Mouse (Mus musculus) embryo, embryonic 10.5 days (tissue): ENCODE measurements around the gene Ifitm1.

Experiments used
- DNase-seq: peaks from one replicate; pipeline ENCODE4 v3.0.0-alpha.2; 2015; ENCODE audit warnings: low spot score

The Ifitm1 gene

DNA sequence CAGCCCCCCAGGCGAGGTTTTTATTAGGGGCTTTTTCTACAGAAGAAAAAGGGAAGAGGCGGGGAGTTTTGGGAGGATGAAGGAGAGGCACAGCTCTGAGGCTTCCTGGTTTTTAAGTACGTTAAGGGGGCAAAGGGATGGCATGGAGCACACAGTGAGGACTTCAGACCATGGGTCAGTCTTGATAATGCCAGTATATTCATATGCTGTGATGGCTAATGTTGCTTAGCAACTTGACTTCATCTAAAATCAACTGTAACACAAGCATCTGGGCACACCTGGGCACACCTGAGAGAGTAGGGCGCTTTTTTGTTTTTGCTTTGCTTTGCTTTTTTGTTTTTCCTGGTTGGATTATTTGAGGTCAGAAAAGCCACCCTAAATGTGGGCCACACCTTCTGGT is at the start of gene Ifitm1:
Gene Ifitm1, plus strand, starts transcription at position 301 of the 400 bp plus-strand sequence.
- DNase-seq, result no peak

DNA sequence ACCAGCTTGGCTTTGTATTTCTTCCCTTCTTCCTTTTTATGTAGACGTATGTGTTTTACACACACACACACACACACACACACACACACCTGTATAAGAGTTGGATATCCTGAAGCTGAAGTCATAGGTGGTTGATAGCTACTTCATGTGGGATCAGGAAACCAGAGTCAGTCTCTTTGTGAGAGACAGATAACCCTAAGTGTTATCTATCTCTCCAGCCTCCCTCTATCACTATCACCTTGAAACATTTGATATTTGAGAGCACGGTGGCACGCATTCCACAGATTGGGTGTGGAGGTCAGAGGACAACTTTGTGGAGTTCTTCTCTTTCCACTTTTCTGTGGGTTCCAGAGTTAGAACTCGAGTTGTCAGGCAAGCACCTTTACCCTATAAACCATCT is 47.1 kb upstream of the Ifitm1 start:
- DNase-seq, result no peak

DNA sequence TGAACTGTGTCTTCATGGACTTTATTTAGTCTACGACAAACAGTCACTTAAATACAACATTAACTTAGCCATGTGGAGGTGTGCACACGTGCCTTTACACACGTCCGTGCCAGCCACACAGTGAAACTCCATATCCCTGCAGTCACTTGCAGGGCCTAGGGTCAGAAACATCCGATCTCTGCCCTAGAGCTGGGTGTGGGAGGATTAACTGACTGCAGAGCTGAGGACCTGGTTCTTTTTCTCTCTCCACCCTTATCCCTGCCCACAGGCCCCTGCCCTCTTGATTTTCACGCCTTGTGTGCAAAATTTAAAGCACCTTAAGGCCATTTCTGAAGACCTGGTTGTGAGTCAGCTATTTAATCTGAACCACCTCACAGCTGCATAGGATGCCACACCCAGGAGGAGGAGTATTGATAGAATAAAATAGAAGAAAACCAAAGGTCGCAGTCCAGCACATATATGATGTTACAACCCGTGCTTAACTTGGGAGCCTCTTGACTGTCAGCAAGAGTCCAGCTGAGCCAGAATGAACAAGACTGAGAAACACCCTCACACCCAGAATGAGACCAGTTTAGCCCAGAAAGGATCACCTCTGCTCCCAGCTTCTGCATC is 46.5 kb upstream of the Ifitm1 start, which contains the start of gene Nlrp6:
Gene Nlrp6, plus strand, starts transcription at position 485 of the 612 bp plus-strand sequence.
- no peak for DNase-seq

DNA sequence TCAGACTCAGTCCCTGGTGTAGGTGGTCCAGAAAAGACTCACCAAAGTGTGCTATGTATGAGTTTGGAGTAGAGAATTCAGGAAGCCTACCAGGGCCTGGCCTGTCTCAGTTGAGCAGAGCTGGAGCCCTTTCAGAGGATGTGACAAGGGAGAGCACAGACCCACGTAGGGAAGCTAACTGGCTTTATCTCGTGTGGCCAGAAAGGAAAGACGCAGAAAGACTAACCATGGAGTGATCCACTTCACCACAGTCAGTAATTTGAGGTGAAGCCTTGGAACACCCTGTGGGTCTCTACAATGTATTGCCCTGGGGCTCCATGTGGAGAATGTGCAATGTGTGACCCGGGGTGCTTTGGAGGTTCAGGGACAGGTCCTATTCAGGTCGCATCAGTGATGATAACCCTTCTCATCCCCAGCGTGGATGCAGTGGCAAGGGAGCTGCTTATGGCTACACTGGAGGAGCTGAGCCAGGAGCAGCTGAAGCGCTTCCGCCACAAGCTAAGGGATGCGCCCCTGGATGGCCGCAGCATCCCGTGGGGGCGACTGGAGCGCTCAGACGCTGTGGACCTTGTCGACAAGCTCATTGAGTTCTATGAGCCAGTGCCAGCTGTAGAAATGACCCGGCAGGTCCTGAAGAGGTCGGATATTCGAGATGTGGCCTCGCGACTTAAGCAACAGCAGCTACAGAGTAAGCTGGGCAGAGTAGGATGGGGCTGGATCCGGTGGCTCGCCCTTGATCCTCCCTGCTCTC is 45.6 kb upstream of the Ifitm1 start:
- DNase-seq, result no peak

DNA sequence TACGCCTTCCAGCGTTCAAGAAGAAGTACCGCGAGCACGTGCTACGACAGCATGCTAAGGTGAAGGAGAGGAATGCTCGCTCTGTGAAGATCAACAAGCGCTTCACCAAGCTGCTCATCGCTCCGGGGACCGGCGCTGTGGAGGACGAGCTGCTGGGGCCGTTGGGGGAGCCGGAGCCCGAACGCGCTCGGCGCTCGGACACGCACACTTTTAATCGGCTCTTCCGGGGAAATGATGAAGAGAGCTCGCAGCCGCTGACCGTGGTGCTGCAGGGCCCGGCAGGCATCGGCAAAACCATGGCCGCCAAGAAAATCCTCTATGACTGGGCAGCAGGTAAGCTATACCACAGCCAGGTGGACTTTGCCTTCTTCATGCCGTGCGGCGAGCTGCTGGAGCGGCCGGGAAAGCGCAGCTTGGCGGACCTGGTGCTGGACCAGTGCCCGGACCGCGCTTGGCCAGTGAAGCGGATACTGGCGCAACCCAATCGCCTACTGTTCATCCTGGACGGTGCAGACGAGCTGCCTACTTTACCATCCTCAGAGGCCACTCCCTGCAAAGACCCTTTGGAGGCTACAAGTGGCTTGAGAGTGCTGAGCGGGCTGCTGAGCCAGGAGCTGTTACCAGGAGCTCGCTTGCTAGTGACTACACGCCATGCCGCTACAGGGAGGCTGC is 44.5 kb upstream of the Ifitm1 start:
- peak; percentile 53 for DNase-seq

DNA sequence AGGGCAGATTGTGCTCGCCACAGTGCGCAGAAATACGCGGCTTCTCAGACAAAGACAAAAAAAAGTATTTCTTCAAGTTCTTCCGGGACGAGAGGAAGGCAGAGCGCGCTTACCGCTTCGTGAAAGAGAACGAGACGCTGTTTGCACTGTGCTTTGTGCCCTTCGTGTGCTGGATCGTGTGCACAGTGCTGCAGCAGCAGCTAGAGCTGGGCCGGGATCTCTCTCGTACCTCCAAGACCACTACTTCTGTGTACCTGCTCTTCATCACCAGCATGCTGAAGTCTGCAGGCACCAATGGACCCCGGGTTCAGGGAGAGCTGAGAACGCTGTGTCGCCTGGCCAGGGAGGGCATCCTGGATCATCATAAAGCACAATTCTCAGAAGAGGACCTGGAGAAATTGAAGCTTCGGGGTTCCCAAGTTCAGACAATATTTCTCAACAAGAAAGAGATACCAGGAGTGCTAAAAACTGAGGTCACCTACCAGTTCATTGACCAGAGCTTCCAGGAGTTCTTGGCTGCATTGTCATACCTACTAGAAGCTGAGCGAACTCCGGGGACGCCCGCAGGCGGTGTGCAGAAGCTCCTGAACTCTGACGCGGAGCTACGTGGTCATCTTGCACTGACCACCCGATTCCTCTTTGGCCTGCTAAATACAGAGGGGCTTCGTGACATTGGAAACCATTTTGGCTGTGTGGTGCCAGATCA is 43.8 kb upstream of the Ifitm1 start:
- no peak for DNase-seq

DNA sequence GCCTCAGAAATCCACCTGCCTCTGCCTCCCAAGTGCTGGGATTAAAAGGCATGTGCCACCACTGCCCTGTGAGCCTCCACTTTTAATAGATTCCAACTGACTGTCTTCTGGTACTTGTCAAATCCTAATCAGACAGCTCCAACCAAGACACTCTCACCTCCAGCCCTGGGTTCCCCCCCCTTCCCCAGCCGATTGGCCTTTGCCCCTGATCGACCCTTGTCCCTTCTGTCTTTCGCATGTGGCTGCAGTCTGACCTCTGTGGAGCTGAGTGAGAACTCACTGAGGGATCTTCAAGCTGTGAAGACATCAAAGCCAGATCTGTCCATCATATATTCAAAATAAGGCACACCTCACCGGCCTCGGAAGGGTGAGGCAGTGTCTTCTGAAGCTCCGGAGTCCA is 39.8 kb upstream of the Ifitm1 start:
- DNase-seq, result no peak

DNA sequence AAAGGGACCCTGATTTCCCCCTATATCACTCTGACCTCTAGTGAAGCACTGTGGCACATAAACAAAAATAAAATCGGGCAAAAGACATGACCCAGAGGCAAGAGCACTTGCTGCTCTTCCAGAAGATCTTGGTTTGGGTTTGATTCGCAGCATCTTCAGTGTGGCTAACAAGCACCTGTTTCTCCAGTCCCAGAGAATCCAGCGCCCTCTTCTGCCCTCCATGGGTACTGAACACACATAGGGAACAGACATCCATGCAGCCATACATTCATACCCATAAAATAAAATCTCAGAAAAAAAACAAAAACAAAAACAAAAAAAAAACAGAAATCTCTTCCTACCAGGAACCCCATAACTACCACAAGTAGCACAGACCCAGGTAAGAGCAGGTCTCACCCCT is 28.6 kb upstream of the Ifitm1 start:
- peak; percentile 46 for DNase-seq

DNA sequence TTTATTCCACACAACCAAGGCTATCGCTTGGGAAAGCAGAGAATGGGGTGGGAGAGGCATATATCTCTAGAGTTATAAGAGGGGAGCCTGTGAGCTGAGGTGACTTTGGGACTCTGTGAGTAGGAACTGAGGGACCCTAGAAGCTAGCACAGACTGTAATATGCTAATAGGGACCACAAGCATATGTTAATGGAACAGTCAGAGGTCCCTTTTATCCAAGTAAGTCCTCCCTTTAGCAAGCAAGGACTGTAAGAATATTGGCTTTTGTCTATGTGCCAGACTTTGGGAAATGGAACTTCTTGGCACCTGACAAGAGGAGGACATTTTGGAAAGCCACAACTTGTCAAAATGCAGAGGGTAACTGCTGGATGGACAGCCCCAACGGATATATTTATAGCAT is 28.1 kb upstream of the Ifitm1 start:
- no peak for DNase-seq

DNA sequence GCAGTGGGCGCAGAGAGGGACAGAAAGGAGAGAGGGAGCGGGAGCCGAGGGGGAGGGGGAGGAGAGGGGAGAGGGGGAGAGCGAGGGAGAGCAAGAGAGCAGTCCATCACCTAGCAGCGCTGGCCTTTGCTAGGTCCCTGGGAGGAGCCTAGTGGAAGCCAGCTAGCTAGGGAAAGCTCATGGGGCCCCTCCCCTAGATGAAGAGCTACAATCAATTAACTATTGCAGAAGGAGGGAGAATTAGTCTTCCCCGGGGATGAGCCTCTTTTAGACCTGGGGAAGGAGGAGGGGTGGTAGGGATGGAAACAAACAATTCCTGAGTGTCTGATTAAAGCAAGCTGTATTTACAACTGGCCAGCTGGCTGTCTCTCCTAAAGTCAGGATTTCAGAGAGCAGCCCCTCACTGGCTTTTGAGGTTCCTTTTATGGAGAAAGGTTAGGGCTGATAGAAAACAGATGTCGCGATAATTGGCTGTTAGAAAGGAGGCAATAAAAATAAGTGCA is 27.3 kb upstream of the Ifitm1 start:
- peak; percentile 77 for DNase-seq

DNA sequence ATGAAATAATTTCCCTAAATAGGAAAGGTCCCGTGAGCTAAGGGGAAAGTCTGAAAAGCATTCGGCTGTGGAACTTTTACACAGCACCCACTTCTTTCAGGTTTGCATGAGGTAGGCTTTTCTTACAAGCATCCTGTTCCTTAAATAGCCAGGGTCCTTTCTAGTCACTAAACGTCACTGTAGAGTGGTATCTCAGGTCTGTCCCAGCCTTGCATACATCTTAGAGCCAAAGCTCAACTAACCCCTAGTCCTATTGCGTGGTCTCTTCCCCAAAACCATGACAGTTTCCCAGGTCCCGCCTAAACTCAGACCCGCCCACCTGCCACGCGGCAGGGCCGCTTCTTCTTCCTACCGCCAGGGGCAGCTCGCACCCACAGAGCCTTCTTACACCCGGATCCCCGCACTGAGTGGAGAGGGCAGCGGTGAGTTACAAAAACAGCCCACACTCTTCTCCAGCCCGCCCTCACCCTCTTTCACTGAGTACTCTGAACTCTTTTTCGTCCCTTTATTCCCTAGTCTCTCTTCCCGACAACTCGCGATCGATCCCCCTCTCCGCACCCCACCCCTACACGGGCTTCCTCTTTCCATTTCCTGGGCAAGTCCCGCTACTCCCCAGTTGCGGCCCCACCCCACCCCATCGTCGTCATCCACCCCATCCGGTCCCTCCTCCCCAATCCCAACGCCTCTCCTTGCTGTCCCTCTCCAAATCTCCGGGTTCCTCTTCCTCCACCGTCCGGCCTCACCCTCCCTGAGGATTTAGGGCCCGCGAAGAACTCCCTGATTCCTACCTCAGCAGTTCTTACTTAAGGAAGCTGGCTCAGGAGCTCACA is 25.6 kb upstream of the Ifitm1 start, which contains the start of gene Pgghg:
Gene Pgghg, plus strand, starts transcription at position 170 of the 830 bp plus-strand sequence.
- DNase-seq, result peak; percentile 91

DNA sequence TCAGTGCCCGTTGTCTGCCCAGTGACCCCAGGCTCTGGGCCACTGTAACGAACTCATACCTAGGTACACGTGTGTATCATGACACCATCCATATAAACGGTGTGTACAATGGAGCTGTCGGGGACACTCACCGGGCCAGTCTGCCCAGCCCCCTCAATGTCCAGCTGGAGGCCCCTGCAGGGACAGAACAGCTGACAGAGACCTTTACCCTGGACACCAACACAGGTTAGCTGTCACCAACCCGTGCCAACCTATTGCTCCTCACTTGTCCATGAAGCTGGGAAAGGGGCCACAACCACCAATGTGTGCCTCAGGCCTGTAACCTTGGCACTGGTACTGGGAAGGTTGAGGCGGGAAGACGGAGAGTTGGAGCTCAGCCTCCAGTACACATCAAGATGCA is 24.7 kb upstream of the Ifitm1 start:
- no peak for DNase-seq

DNA sequence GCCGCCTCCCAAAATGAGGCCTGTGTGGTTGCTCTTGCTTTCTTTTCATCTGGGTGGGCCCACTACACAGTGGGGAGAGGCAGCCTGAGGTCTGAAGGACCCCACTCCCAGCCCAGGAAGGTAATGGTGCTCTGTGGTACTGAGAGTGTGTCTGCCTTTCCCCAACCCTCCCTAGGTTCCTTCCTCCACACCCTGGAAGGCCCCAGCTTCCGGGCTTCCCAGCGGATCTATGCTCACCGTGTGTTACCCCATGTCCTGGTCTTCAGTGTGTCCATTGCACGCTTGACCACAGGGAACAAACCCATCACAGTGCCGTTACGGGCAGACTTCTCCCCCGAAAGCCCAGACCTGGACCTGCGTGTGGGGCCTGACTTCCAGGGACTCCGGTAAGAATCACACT is 24.2 kb upstream of the Ifitm1 start:
- no peak for DNase-seq

DNA sequence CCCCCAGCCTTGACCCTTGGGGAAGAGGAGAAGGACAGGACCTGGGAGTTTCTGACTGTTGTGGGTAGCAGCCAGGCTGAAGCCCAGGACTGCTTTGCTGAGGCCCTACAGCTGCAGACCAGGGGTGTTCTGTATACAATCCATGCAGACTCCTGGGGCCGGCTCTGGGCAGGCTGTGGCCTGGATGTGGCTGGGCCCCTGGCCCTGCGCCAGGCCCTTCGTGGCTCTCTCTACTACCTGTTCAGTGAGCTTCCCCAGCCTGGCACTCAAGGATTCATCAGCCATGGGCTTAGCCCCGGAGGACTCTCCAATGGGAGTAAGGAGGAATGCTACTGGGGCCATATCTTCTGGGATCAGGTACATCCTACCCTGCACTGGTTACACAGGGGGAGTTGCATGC is 23.7 kb upstream of the Ifitm1 start:
- DNase-seq, result no peak

DNA sequence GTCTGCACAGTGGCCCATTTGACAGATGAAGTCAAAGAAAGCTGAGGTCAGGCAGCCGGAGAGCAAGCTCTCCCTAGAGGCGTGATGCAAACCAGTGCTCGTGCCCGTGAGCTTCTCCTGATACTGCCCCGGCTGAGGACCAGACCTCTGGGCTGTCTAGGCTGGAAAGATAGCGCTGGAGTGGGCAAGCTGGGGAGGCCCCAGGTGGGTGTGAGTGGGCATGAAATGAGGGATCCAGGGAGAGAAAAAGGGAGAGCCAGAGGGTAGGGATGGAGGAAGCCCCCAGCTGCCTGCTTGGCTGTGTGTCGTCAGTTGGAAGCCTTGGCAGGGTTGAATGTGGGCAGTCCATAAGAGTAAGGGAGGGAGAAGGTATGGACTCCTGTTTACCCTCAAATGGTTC is 22.8 kb upstream of the Ifitm1 start:
- no peak for DNase-seq

DNA sequence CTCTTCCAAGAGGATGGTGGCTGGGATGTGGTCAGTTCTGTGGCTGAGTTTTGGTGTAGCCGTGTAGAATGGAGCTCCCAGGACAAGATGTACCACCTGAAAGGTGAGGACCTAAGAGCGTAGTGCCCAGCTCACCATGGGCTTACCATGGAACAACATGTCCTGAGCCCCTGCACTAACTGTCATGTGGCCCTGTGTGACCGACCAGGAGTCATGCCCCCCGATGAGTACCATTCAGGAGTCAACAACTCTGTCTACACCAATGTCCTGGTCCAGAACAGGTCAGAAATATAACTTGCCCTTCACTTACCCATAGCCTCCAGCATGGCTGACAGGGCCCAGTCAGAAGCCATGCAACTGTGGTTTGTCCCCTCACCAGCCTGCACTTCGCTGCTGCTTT is 21.8 kb upstream of the Ifitm1 start:
- no peak for DNase-seq

DNA sequence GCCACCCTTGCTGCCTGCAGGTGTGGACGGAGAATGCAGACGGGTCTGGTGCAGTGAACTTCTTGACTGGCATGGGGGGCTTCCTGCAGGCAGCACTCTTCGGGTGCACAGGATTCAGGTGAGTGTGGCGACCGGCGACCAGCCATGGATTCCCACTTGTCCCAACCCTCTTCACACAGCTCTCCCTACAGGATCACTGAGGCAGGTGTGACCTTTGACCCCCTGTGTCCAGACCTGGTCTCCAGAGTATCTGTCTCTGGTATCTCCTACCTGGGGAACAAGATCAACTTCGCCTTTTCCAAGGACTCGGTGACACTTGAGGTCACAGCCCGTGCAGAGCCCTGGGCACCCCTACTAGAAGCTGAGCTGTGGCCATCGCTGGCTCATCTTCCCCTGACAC is 20.7 kb upstream of the Ifitm1 start:
- no peak for DNase-seq

DNA sequence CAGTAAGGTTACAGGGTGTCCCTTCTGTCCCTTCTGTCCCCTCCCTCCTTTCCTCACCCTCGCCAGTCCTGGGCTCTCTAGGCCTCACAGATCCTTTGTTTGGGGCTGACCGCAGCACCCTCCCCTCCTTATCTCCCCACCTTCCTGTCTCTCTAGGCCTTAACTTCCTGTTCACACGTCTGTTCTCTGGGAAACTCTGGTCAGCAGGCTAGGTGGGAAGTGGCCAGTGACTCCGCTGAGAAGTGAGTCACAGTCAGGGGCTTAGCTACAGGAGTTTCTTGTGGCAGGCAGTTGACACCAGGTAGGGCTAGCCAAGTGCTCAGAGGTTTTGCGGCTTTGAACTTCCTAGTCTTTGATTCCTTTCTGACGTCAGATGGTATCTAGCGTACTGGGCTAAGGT is 20.0 kb upstream of the Ifitm1 start:
- no peak for DNase-seq

DNA sequence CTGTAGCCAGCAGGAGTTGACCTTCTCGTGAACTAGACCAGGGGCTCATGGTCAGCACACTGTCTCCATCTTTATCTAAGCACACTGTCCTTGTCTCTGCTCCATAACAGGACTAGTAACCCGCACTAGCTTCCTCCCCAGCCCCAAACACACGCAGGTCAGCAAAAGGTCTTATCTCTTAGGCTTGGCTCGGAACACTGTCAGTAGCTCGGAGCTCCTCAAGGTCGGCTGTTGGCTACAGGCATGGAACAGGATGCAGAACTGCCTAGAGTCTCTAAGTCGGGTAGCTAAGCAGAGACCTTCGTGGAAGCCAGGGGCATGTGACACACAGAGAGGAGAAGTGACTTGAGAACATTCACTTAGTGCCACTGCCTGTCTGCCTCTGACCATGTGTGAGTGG is 18.9 kb upstream of the Ifitm1 start:
- DNase-seq, result no peak

DNA sequence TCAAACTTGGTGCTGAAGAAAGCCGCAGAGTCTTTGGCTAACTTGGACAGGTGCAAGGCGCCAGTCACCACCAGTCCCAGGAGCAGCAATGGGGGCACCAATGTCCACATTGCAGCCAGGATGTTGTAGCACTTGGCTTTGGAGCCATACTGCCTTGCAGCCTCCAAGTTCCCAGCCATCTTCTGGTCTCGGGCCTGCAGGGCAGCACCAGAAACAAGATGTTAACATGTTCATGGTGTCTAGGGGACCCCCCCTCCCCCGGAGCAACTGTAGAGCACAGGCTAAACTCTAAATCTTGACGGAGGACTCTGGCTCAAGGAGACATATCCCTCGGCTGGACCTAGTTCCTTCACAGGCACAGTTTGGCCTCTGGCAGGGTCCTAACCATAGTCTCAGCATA is 17.8 kb upstream of the Ifitm1 start:
- DNase-seq, result no peak

DNA sequence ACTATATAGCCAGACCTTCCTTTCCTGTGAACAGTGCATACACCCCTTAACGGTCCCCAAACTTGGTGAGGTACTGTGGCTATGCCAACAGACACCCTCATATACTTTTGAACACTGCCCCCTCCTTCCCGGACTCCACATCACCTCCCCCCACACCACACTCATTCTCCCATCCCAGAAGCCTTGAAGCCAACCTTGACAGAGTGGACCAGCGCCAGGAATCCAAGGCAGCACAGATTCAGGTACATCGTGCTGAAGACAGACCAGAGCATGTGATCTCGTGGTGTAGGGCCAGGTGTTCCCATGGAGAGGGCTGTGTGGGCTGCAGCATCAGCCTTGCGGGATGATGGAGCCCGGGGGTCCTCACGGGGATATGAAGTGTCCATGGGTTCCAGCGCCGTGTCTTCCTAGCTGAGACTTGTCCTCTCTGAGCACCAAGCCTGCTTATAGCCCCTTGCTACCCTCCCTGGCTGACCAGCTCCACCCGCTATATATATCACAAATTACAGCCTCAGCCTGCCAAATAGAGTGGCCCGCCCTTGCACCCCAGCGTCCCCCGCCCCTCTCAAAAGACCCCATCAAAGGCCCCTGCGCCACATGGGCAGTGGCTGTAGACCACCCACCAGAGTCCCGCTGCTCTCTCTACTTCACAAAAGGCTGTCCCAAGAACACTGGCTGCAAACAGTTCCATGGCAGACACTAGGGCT is 17.0 kb upstream of the Ifitm1 start, which contains the start of gene Ifitm5:
Gene Ifitm5, minus strand, starts transcription at position 468 of the 707 bp plus-strand sequence.
- no peak for DNase-seq
